Mouse (Mus musculus) lung, postnatal 0 days (tissue): ENCODE data around the gene Pus3. TPM values are rescaled to one million over a fixed set of nuclear protein-coding genes. Genes with fewer than 3 reads are reported as not detected.
A peak's percentile ranks its signal among the peaks of the same experiment; 100 is the strongest.

ENCODE experiments used
- ATAC-seq: fragments of 200-750 bp; cut with Nextera tagmentation; 2 replicates; pipeline ENCODE4 v1.8.0; 2017; ENCODE audit warnings: moderate library complexity
- DNase-seq: peaks from one replicate; pipeline ENCODE4 v3.0.0-alpha.2; 2016; ENCODE audit warnings: low spot score
- H3K27ac ChIP-seq: fragments of 300-500 bp; sonication (generic); 2 replicates; pipeline ENCODE4 v1.5.1; 2014; ENCODE audit warnings: antibody characterized with exemption, mild to moderate bottlenecking, low read length, mixed read lengths
- H3K27me3 ChIP-seq: fragments of 300-500 bp; sonication (generic); replicated peaks from 2 replicates; pipeline ENCODE4 v1.6.1; 2014; ENCODE audit warnings: low read length, mixed read lengths; ENCODE audit not compliant: insufficient read depth
- H3K36me3 ChIP-seq: fragments of 300-500 bp; sonication (generic); 2 replicates; pipeline ENCODE4 v1.6.1; 2014; ENCODE audit warnings: low read length, mixed read lengths; ENCODE audit not compliant: insufficient read depth
- H3K4me1 ChIP-seq: fragments of 300-500 bp; sonication (generic); 2 replicates; pipeline ENCODE4 v1.6.1; 2014; ENCODE audit warnings: antibody characterized with exemption, low read depth, low read length, mixed read lengths; ENCODE audit not compliant: insufficient read depth
- H3K4me2 ChIP-seq: fragments of 300-500 bp; sonication (generic); replicated peaks from 2 replicates; pipeline ENCODE4 v1.6.1; 2014; ENCODE audit warnings: low read depth, mild to moderate bottlenecking, low read length, moderate library complexity, mixed read lengths
- H3K4me3 ChIP-seq: fragments of 300-500 bp; sonication (generic); 2 replicates; pipeline ENCODE4 v1.5.1; 2014; ENCODE audit warnings: low read depth, low read length
- H3K9ac ChIP-seq: fragments of 300-500 bp; sonication (generic); replicated peaks from 2 replicates; pipeline ENCODE4 v1.6.1; 2014; ENCODE audit warnings: low read depth, mild to moderate bottlenecking
- H3K9me3 ChIP-seq: fragments of 300-500 bp; sonication (generic); 2 replicates; pipeline ENCODE4 v1.6.1; 2016; ENCODE audit warnings: low read length, mixed read lengths
- CTCF ChIP-seq: IDR thresholded peaks from 2 replicates; pipeline ENCODE4 v1.5.1; 2016; ENCODE audit warnings: antibody characterized with exemption, mild to moderate bottlenecking
- EP300 ChIP-seq: IDR thresholded peaks from 2 replicates; pipeline ENCODE4 v1.6.1; 2016; ENCODE audit warnings: antibody characterized with exemption, mild to moderate bottlenecking, control low read depth
- WGBS: fragments of 180-500 bp; shearing (Covaris S2); extraction: QIAGEN DNeasy Blood & Tissue Kit; methylation state at CpG from one replicate; pipeline ENCODE4 v1.1.7; 2014; 5-methylcytosine and 5-hydroxymethylcytosine counted together
- polyA plus RNA-seq: library from polyadenylated mRNA; unstranded; fragments of >200 nt; fragmentation: Nextera tagmentation; extraction: Ambion mirVana; gene quantifications from 2 replicates; pipeline ENCODE4 v1.2.1, GENCODE M21; 2015

The Pus3 gene
- polyA plus RNA-seq, 1 experiment from 2014 or later = 7.3 TPM

- Histone ChIP-seq H3K27ac (no peak overlapping the region), H3K4me1 (no peaks in the 10 kb centered on the region), H3K27me3 (no peaks in the 10 kb centered on the region), H3K9ac (no peak overlapping the region), H3K4me3 (no peak overlapping the region), H3K9me3 (no peaks in the 10 kb centered on the region), H3K4me2 (no peak overlapping the region), H3K36me3 (no peaks in the 10 kb centered on the region)
- 61% methylated on average over 6 of the region's 6 CpGs for WGBS
- ATAC-seq (no peak), DNase-seq (no peak)
- TF ChIP-seq CTCF (no peak), EP300 (no peak)
These were observed 16.5 kb upstream of the Pus3 start for GRCm38 (mm10) chr9:35541941-35542340.

- ATAC-seq (no peak), DNase-seq (no peak)
- 77% methylated on average over 14 of the region's 14 CpGs for WGBS
- H3K9me3 ChIP-seq = no peaks in the 10 kb centered on the region
- no peaks in the 10 kb centered on the region for H3K4me1 ChIP-seq
- no peak overlapping the region for H3K9ac ChIP-seq
- H3K27ac ChIP-seq = no peak overlapping the region
- no peak overlapping the region for H3K4me2 ChIP-seq
- H3K27me3 ChIP-seq = no peaks in the 10 kb centered on the region
- TF ChIP-seq EP300 (no peak), CTCF (no peak)
- H3K36me3 ChIP-seq = no peaks in the 10 kb centered on the region
- no peak overlapping the region for H3K4me3 ChIP-seq
These were observed 15.1 kb upstream of the Pus3 start for GRCm38 (mm10) chr9:35543099-35543860.

- no peak for DNase-seq
- no peaks in the 10 kb centered on the region for H3K36me3 ChIP-seq
- H3K4me3 ChIP-seq = no peak overlapping the region
- H3K27me3 ChIP-seq = no peaks in the 10 kb centered on the region
- no peak for ATAC-seq
- H3K4me1 ChIP-seq = no peaks in the 10 kb centered on the region
- TF ChIP-seq CTCF (no peak), EP300 (no peak)
- H3K9me3 ChIP-seq = no peaks in the 10 kb centered on the region
- no peak overlapping the region for H3K9ac ChIP-seq
- H3K27ac ChIP-seq = no peak overlapping the region
- WGBS = 72% methylated on average over 2 of the region's 2 CpGs
- H3K4me2 ChIP-seq = no peak overlapping the region
These were observed 13.7 kb upstream of the Pus3 start for GRCm38 (mm10) chr9:35544666-35545065.

GRCm38 (mm10) chr9:35545704-35546103, 12.7 kb upstream of the Pus3 start:
- Histone ChIP-seq H3K27ac (no peak overlapping the region), H3K9ac (no peak overlapping the region), H3K9me3 (no peaks in the 10 kb centered on the region), H3K27me3 (no peaks in the 10 kb centered on the region), H3K4me2 (no peak overlapping the region), H3K4me3 (no peak overlapping the region), H3K36me3 (no peaks in the 10 kb centered on the region), H3K4me1 (no peaks in the 10 kb centered on the region)
- no peak for DNase-seq
- no peak for ATAC-seq
- peak; percentile 32 for TF ChIP-seq CTCF
- no peak for TF ChIP-seq EP300
- 66% methylated on average over 12 of the region's 12 CpGs for WGBS

GRCm38 (mm10) chr9:35546745-35547144, 11.7 kb upstream of the Pus3 start:
- no peak for TF ChIP-seq EP300
- no peak for TF ChIP-seq CTCF
- H3K9ac ChIP-seq = no peak overlapping the region
- no peak overlapping the region for H3K27ac ChIP-seq
- H3K4me2 ChIP-seq = no peak overlapping the region
- no peaks in the 10 kb centered on the region for H3K4me1 ChIP-seq
- DNase-seq (no peak), ATAC-seq (no peak)
- H3K27me3 ChIP-seq = no peaks in the 10 kb centered on the region
- no peaks in the 10 kb centered on the region for H3K36me3 ChIP-seq
- WGBS = 67% methylated on average over 9 of the region's 9 CpGs
- H3K9me3 ChIP-seq = no peaks in the 10 kb centered on the region
- no peak overlapping the region for H3K4me3 ChIP-seq

GRCm38 (mm10) chr9:35548455-35548854, 9.9 kb upstream of the Pus3 start:
- H3K9ac ChIP-seq = no peak overlapping the region
- no peak overlapping the region for H3K27ac ChIP-seq
- 64% methylated on average over 9 of the region's 9 CpGs for WGBS
- DNase-seq (no peak), ATAC-seq (no peak)
- H3K4me2 ChIP-seq = no peak overlapping the region
- no peaks in the 10 kb centered on the region for H3K4me1 ChIP-seq
- H3K36me3 ChIP-seq = no peaks in the 10 kb centered on the region
- no peak overlapping the region for H3K4me3 ChIP-seq
- H3K9me3 ChIP-seq = no peaks in the 10 kb centered on the region
- no peaks in the 10 kb centered on the region for H3K27me3 ChIP-seq
- TF ChIP-seq CTCF (no peak), EP300 (no peak)
